8 mouse cellular contexts compared by ENCODE assay signal in genomic region chr4:41774002-41774401, GRCm38 (mm10). TPM values are rescaled to one million over a fixed set of nuclear protein-coding genes. Genes with fewer than 3 reads are reported as not detected.
DNase-seq lines count a peak whose midpoint lies in the region; ATAC-seq and TF ChIP-seq lines count a peak whose summit lies in the region.
"Not testable (repeated sequence)": the region's sequence is repeated elsewhere in the genome, so short reads cannot be mapped to it uniquely, and the experiment has no call there.

TSS of gene Ccl27a (minus strand) at chr4:41774247.

- intact Hi-C loops in left cerebral cortex, postnatal 14 days (cut with DNase I), result not testable (repeated sequence)

- DNase-seq in adrenal gland, postnatal 10 days, result peak; percentile 89
- DNase-seq in embryonic facial prominence, embryonic 10.5 days (ENCODE audit: low spot score), result peak; percentile 89
- peak; percentile 85 for DNase-seq in heart, adult 18-20 months
- DNase-seq in left cerebral cortex, postnatal 14 days (ENCODE audit: low spot score in 2 of 2), result peak; percentile 75 to 78
- peak; percentile 88 to 91 for DNase-seq in right cerebral cortex, postnatal 10 days (ENCODE audit: low spot score in 2 of 2)
- DNase-seq in urinary bladder, adult 2 months (ENCODE audit: low spot score), result not testable (repeated sequence)

- peak within 1 kb of the TSS; percentile 56 for H3K4me2 ChIP-seq in intestine, postnatal 0 days (replicated peaks; ENCODE audit: low read depth)

- not testable (repeated sequence) for H3K9ac ChIP-seq in intestine, postnatal 0 days (ENCODE audit: low read depth, low read length)

- WGBS in embryonic facial prominence, embryonic 10.5 days, result under 1% methylated on average over 12 of the region's 14 CpGs
- 3% methylated on average over 12 of the region's 14 CpGs for WGBS in intestine, postnatal 0 days

- ATAC-seq in intestine, postnatal 0 days, result not testable (repeated sequence)
- ATAC-seq in megakaryocyte progenitor cell, adult 5-6 weeks (replicated peaks; ENCODE audit: poor library complexity), result peak; percentile 70

- H3K27ac ChIP-seq in embryonic facial prominence, embryonic 10.5 days (replicated peaks), result peak within 1 kb of the TSS; percentile 75
- H3K27ac ChIP-seq in intestine, postnatal 0 days (ENCODE audit: low read depth, low read length), result not testable (repeated sequence)

- H3K4me1 ChIP-seq in embryonic facial prominence, embryonic 10.5 days; intestine, postnatal 0 days (replicated peaks; ENCODE audit: control insufficient read depth, insufficient read depth, low read length): not testable (repeated sequence)

- H3K4me3 ChIP-seq in embryonic facial prominence, embryonic 10.5 days, result peak within 1 kb of the TSS; percentile 57
- peak within 1 kb of the TSS; percentile 31 for H3K4me3 ChIP-seq in intestine, postnatal 0 days (ENCODE audit: low read depth, low read length)

- not testable (repeated sequence) for H3K9me3 ChIP-seq in embryonic facial prominence, embryonic 10.5 days; intestine, postnatal 0 days (ENCODE audit: control insufficient read depth)

- not testable (repeated sequence) for H3K27me3 ChIP-seq in embryonic facial prominence, embryonic 10.5 days (replicated peaks; ENCODE audit: low read depth, poor library complexity, severe bottlenecking); intestine, postnatal 0 days (replicated peaks; ENCODE audit: control insufficient read depth, insufficient read depth, low read length)

- not testable (repeated sequence) for TF ChIP-seq CTCF in intestine, postnatal 0 days (IDR thresholded peaks at IDR 0.05; ENCODE audit: low read depth)

- not testable (repeated sequence) for H3K36me3 ChIP-seq in embryonic facial prominence, embryonic 10.5 days (replicated peaks); intestine, postnatal 0 days (ENCODE audit: control insufficient read depth, insufficient read depth)

RNA-seq across cellular contexts. Expression of gene Ccl27a, which starts in this region (rescaled TPM):
- total RNA-seq in adrenal gland, postnatal 10 days (2021), result 10 to 100 TPM; 31.0 to 44.5 TPM
- polyA plus RNA-seq in embryonic facial prominence, embryonic 10.5 days (2016; fragmentation: Nextera tagmentation; extraction: Ambion mirVana), result 41.4 and 43.2 TPM in 2 replicates
- total RNA-seq in heart, adult 18-20 months (2021), result 10 to 100 TPM; 16.6 to 17.9 TPM
- polyA plus RNA-seq in intestine, postnatal 0 days (2015; fragmentation: Nextera tagmentation; extraction: Ambion mirVana), result 21.5 and 21.9 TPM in 2 replicates
- total RNA-seq in left cerebral cortex, postnatal 14 days (2021), result 100 to 1,000 TPM; 294 to 318 TPM
- 7.9 and 9.8 TPM in 2 replicates for total RNA-seq in megakaryocyte progenitor cell, adult 5-6 weeks (2015)
- total RNA-seq in megakaryocyte progenitor cell, adult 5-6 weeks (2017), result 8.9 and 11.6 TPM in 2 replicates
- polyA plus RNA-seq in urinary bladder, adult 2 months (2012; rRNA removed), result 38.0 and 44.4 TPM in 2 replicates

Comparison
In these comparisons a context has a peak if more than half of its experiments do, and no peak if none do; other contexts are left out.
1. RNA of gene Ccl27a (total RNA-seq): 294 to 318 TPM in left cerebral cortex, postnatal 14 days; 31.0 to 44.5 TPM in adrenal gland, postnatal 10 days, 16.6 to 17.9 TPM in heart, adult 18-20 months and 7.9 to 11.6 TPM in megakaryocyte progenitor cell, adult 5-6 weeks; every median in the first group is over 4 times any median in the second.